Mouse (Mus musculus): Measurements from ENCODE around the gene Ghr. TPM values are rescaled to one million over a fixed set of nuclear protein-coding genes. Genes with fewer than 3 reads are reported as not detected.
A peak's percentile ranks its signal among the peaks of the same experiment; 100 is the strongest.

Ghr gene
- polyA plus RNA-seq, 1 experiment from 2014 or later = 5.9 TPM

DNA sequence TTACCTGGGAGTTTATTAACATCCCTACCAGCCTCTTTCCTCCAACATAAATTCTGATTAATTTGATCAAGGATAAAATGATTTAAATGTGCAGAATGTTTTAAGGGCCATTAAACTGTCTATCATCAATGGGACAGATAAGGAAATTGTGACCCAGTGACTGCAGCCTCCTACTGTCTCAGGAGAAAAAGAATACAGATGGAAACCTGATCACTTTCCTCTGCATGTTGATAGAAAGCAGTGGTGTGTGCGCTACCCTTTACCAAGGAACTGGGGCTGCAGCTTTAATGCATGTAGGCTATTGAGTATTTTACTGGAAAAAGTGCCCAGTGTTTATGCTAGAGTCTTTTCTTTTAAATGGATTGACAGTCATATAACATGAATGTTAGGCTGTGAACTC, 19.8 kb downstream of the Ghr start:
- H3K4me1 ChIP-seq (ENCODE audit: control insufficient read depth, insufficient read depth, low read length) = no peaks in the 10 kb centered on the region
- H3K4me3 ChIP-seq (ENCODE audit: low read depth, low read length) = no peak overlapping the region
- H3K36me3 ChIP-seq (ENCODE audit: control insufficient read depth, insufficient read depth, low read length) = no peaks in the 10 kb centered on the region
- peak; percentile 40; the same call in 1 of the 2 replicates for ATAC-seq
- no peak for DNase-seq (ENCODE audit: low spot score)
- no peaks in the 10 kb centered on the region for H3K27me3 ChIP-seq (replicated peaks; ENCODE audit: control insufficient read depth, insufficient read depth, low read length)
- no peak overlapping the region for H3K27ac ChIP-seq (ENCODE audit: low read depth, low read length)
- WGBS = 76% methylated on average over 1 of the region's 1 CpGs
- H3K4me2 ChIP-seq (ENCODE audit: low read length) = no peak overlapping the region
- no peaks in the 10 kb centered on the region for H3K9me3 ChIP-seq (replicated peaks; ENCODE audit: control insufficient read depth, low read length)
- H3K9ac ChIP-seq (ENCODE audit: low read length) = no peak overlapping the region

DNA sequence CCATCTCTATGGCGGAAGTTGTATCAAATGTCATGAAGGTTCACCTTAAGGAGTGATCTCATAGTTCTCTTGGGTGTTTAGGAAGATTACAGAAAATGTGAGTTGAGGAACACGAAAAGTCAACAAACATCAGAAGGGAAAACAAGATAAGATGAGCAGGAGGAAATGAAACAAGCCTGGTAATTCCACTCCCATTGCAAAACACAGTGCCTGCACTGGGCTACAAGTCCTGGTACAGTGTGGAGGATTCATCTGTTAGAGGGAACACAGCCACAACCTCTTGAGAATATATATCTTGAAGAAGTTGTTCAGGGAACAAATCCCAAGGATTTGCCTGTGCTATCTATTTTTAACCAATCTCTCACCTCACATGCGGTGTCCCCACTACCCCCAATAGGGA, 24.8 kb downstream of the Ghr start:
- WGBS = 93% methylated on average over 3 of the region's 3 CpGs
- no peak for ATAC-seq
- no peak for DNase-seq (ENCODE audit: low spot score)

DNA sequence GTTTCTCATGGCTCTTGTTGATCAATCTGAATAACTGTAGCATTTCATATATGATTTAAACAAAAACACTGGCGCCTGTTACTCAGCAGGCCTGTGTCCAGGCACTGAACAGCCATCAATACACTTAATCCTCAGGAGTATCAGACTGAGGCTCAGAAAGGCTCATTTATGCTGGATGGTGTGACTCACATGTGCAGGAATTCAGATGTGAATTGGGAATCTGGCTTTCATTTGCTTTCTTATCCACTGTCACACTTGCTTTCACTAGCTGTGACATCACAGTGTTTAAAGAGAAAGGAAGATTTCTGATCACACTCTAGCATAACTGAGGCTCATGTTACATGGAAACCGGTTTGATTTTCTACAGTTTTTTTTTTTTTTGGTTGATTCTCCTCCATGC, 39.0 kb downstream of the Ghr start:
- H3K9me3 ChIP-seq (replicated peaks; ENCODE audit: control insufficient read depth, low read length) = no peaks in the 10 kb centered on the region
- no peak overlapping the region for H3K4me2 ChIP-seq (ENCODE audit: low read length)
- H3K36me3 ChIP-seq (ENCODE audit: control insufficient read depth, insufficient read depth, low read length) = no peaks in the 10 kb centered on the region
- H3K4me3 ChIP-seq (ENCODE audit: low read depth, low read length) = no peak overlapping the region
- no peak overlapping the region for H3K9ac ChIP-seq (ENCODE audit: low read length)
- no peak for DNase-seq (ENCODE audit: low spot score)
- no peaks in the 10 kb centered on the region for H3K4me1 ChIP-seq (ENCODE audit: control insufficient read depth, insufficient read depth, low read length)
- H3K27me3 ChIP-seq (replicated peaks; ENCODE audit: control insufficient read depth, insufficient read depth, low read length) = no peaks in the 10 kb centered on the region
- WGBS = 87% methylated on average over 2 of the region's 2 CpGs
- H3K27ac ChIP-seq (ENCODE audit: low read depth, low read length) = no peak overlapping the region
- no peak for ATAC-seq

More for the DNA sequence above, 24.8 kb downstream of the Ghr start:
- Histone ChIP-seq H3K4me2 (ENCODE audit: low read length) (no peak overlapping the region), H3K27me3 (replicated peaks; ENCODE audit: control insufficient read depth, insufficient read depth, low read length) (no peaks in the 10 kb centered on the region), H3K36me3 (ENCODE audit: control insufficient read depth, insufficient read depth, low read length) (no peaks in the 10 kb centered on the region), H3K4me1 (ENCODE audit: control insufficient read depth, insufficient read depth, low read length) (no peaks in the 10 kb centered on the region), H3K27ac (ENCODE audit: low read depth, low read length) (no peak overlapping the region), H3K4me3 (ENCODE audit: low read depth, low read length) (no peak overlapping the region), H3K9ac (ENCODE audit: low read length) (no peak overlapping the region), H3K9me3 (replicated peaks; ENCODE audit: control insufficient read depth, low read length) (no peaks in the 10 kb centered on the region)

DNA sequence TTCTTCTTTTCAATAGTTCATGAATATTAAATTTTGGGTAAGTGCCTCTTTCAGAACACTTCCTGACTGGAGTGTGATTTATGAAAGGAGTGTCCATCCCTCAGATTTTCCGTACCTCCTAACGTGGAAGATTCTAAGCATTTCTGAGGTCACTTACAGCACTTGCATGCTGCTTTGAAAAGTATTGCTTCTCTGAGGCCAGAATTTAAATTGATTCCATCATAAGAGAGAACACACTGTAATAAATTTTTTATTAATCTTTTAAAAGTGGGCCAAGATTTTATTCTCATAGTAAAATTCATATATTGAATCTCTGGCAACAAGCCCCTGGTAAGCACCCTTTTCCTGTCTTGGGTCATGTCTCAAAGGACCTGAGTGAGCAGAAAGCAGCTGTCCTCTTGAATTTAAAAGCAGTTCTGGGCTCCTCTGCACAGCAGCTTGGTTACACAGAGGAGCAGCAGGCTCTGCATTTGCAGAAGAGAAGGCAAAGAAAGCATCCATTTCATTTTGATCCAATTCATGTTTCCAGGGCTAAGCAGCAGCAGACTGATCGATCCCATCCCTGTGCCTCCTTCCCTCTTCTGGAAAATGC, 46.9 kb downstream of the Ghr start:
- DNase-seq (ENCODE audit: low spot score) = no peak
- Histone ChIP-seq H3K4me1 (ENCODE audit: control insufficient read depth, insufficient read depth, low read length) (no peaks in the 10 kb centered on the region), H3K4me3 (ENCODE audit: low read depth, low read length) (no peak overlapping the region), H3K9ac (ENCODE audit: low read length) (no peak overlapping the region), H3K27me3 (replicated peaks; ENCODE audit: control insufficient read depth, insufficient read depth, low read length) (no peaks in the 10 kb centered on the region), H3K36me3 (ENCODE audit: control insufficient read depth, insufficient read depth, low read length) (no peaks in the 10 kb centered on the region), H3K4me2 (ENCODE audit: low read length) (no peak overlapping the region), H3K9me3 (replicated peaks; ENCODE audit: control insufficient read depth, low read length) (no peaks in the 10 kb centered on the region), H3K27ac (ENCODE audit: low read depth, low read length) (no peak overlapping the region)
- ATAC-seq = no peak
- 79% methylated on average over 3 of the region's 3 CpGs for WGBS

DNA sequence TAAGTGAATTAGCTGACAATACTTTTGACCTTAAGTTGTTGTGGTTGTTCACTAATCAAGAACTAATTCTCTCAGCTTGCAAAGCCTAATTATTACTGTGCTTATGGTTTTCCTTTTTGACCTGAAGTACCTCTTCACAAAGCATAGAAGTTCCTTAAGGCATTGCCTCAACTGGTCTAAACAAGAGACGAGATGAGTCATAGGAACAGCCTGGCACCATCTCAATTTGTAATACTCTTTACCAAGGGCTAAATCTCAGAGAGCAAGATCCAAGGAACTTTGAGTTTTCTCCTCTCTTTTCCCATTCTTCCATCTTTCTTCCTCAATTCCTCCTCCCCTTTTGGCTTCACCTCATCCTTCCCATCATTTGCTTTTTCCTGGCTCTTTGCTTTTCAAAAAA, 69.3 kb downstream of the Ghr start:
- Histone ChIP-seq H3K27me3 (replicated peaks; ENCODE audit: control insufficient read depth, insufficient read depth, low read length) (no peaks in the 10 kb centered on the region), H3K4me1 (ENCODE audit: control insufficient read depth, insufficient read depth, low read length) (no peaks in the 10 kb centered on the region), H3K9me3 (replicated peaks; ENCODE audit: control insufficient read depth, low read length) (no peaks in the 10 kb centered on the region), H3K9ac (ENCODE audit: low read length) (no peak overlapping the region), H3K27ac (ENCODE audit: low read depth, low read length) (no peak overlapping the region), H3K4me2 (ENCODE audit: low read length) (no peak overlapping the region), H3K4me3 (ENCODE audit: low read depth, low read length) (no peak overlapping the region), H3K36me3 (ENCODE audit: control insufficient read depth, insufficient read depth, low read length) (no peaks in the 10 kb centered on the region)
- ATAC-seq (no peak), DNase-seq (ENCODE audit: low spot score) (no peak)
- 66% methylated on average over 1 of the region's 1 CpGs for WGBS

DNA sequence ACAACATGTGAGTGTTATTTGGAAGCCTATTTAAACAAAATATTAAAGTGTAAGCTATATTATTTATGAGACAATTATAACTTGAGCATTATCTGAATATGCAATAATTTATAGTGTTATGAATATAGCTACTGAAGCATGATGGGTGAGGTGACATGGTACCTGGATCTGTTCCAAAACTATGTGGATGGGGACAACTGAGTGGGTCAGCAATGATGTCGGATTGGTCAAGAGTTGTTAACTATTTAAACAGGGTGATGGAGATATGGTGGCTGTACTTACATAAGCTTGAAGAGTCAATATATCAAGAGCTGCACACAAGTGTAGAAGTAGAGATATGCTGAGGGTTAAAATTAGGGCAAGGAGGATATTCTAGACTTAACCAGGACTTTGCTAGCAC, 70.9 kb downstream of the Ghr start:
- no peaks in the 10 kb centered on the region for H3K4me1 ChIP-seq (ENCODE audit: control insufficient read depth, insufficient read depth, low read length)
- no peak overlapping the region for H3K4me2 ChIP-seq (ENCODE audit: low read length)
- no peak overlapping the region for H3K4me3 ChIP-seq (ENCODE audit: low read depth, low read length)
- ATAC-seq (no peak), DNase-seq (ENCODE audit: low spot score) (no peak)
- H3K9me3 ChIP-seq (replicated peaks; ENCODE audit: control insufficient read depth, low read length) = no peaks in the 10 kb centered on the region
- H3K27ac ChIP-seq (ENCODE audit: low read depth, low read length) = no peak overlapping the region
- WGBS = 91% methylated on average over 1 of the region's 1 CpGs
- no peak overlapping the region for H3K9ac ChIP-seq (ENCODE audit: low read length)
- no peaks in the 10 kb centered on the region for H3K36me3 ChIP-seq (ENCODE audit: control insufficient read depth, insufficient read depth, low read length)
- H3K27me3 ChIP-seq (replicated peaks; ENCODE audit: control insufficient read depth, insufficient read depth, low read length) = no peaks in the 10 kb centered on the region

DNA sequence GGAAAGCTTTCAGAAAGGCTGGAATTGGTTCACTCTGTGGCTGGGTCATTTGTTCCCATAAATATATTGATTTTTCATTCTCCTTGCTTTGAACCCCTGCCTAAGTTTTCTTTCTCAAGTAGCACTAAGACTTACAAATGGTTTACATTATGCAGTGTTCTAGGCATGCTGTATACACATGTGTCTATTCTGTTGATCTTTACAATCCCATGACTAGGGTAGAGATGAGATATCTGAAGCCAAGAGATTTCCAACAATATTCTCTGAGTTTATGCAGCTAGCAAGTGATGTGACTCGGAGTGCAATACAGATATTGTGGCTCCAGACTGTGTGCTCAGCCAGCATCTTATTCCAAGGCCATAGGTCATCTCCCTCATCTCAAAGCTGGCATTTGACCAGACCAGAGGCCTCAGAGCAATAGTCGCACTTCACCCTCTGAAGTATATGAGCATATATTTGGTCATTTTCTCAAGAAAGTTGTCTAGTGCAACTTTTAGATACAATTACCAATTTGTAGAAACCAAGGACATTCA, 71.6 kb downstream of the Ghr start:
- Histone ChIP-seq H3K9ac (ENCODE audit: low read length) (no peak overlapping the region), H3K27me3 (replicated peaks; ENCODE audit: control insufficient read depth, insufficient read depth, low read length) (no peaks in the 10 kb centered on the region), H3K4me2 (ENCODE audit: low read length) (no peak overlapping the region), H3K4me1 (ENCODE audit: control insufficient read depth, insufficient read depth, low read length) (no peaks in the 10 kb centered on the region), H3K27ac (ENCODE audit: low read depth, low read length) (no peak overlapping the region), H3K36me3 (ENCODE audit: control insufficient read depth, insufficient read depth, low read length) (no peaks in the 10 kb centered on the region), H3K4me3 (ENCODE audit: low read depth, low read length) (no peak overlapping the region), H3K9me3 (replicated peaks; ENCODE audit: control insufficient read depth, low read length) (no peaks in the 10 kb centered on the region)
- DNase-seq (ENCODE audit: low spot score) (no peak), ATAC-seq (no peak)
- 87% methylated on average over 2 of the region's 2 CpGs for WGBS

DNA sequence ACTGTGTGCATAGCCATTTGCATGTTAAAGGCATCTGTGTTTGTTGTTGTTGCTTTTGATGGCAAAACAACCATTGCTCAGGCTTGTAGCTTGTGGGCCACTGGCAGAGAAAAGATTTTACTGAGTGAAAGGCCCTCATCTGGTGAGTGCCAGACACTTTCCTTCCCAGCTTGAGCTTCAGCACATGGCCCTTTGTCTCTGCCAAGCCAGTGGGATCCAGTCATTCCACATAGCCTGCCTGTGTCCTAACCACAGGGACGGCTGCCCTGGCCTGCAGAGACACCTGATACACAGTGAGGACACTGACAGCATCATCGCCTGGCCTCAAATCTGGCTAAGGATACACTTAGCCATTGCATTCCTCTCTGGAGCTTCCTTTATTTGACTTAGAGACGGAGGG, 74.2 kb downstream of the Ghr start:
- H3K27ac ChIP-seq (ENCODE audit: low read depth, low read length) = no peak overlapping the region
- H3K27me3 ChIP-seq (replicated peaks; ENCODE audit: control insufficient read depth, insufficient read depth, low read length) = no peaks in the 10 kb centered on the region
- no peak overlapping the region for H3K4me3 ChIP-seq (ENCODE audit: low read depth, low read length)
- 70% methylated on average over 3 of the region's 3 CpGs for WGBS
- ATAC-seq (peak; percentile 20; the same call in 1 of the 2 replicates), DNase-seq (ENCODE audit: low spot score) (peak; percentile 10)
- H3K4me1 ChIP-seq (ENCODE audit: control insufficient read depth, insufficient read depth, low read length) = no peaks in the 10 kb centered on the region
- no peak overlapping the region for H3K4me2 ChIP-seq (ENCODE audit: low read length)
- H3K9me3 ChIP-seq (replicated peaks; ENCODE audit: control insufficient read depth, low read length) = no peaks in the 10 kb centered on the region
- H3K9ac ChIP-seq (ENCODE audit: low read length) = no peak overlapping the region
- H3K36me3 ChIP-seq (ENCODE audit: control insufficient read depth, insufficient read depth, low read length) = no peaks in the 10 kb centered on the region

DNA sequence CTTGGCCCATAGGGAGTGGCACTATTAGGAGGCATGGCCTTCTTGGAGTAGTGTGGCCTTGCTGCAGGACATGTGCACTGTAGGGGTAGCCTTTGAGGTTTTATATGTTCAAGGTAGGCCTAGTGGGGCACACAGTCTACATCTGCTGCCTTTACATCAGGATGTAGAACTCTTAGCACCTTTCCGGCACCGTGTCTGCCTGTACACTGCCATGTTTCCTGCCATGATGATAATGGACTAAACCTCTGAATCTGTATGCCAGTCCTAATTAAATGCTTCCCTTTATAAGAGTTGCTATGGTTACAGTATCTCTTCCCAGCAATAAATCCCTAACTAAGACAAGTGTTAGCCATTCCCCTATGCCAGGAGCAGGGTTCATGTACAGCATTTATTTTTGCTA, 76.0 kb downstream of the Ghr start:
- H3K36me3 ChIP-seq (ENCODE audit: control insufficient read depth, insufficient read depth, low read length) = no peaks in the 10 kb centered on the region
- H3K27me3 ChIP-seq (replicated peaks; ENCODE audit: control insufficient read depth, insufficient read depth, low read length) = no peaks in the 10 kb centered on the region
- ATAC-seq (no peak), DNase-seq (ENCODE audit: low spot score) (no peak)
- H3K4me1 ChIP-seq (ENCODE audit: control insufficient read depth, insufficient read depth, low read length) = no peaks in the 10 kb centered on the region
- H3K4me3 ChIP-seq (ENCODE audit: low read depth, low read length) = no peak overlapping the region
- H3K9me3 ChIP-seq (replicated peaks; ENCODE audit: control insufficient read depth, low read length) = no peaks in the 10 kb centered on the region
- H3K9ac ChIP-seq (ENCODE audit: low read length) = no peak overlapping the region
- WGBS = 81% methylated on average over 2 of the region's 2 CpGs
- H3K4me2 ChIP-seq (ENCODE audit: low read length) = no peak overlapping the region
- H3K27ac ChIP-seq (ENCODE audit: low read depth, low read length) = no peak overlapping the region

All from forebrain, embryonic 14.5 days (tissue).